Mouse (Mus musculus) limb, embryonic 10.5 days (tissue): ENCODE results near the gene Il13. TPM values are rescaled to one million over a fixed set of nuclear protein-coding genes. Genes with fewer than 3 reads are reported as not detected.

Experiments used
- DNase-seq: peaks from one replicate; pipeline ENCODE4 v3.0.0-alpha.2; 2017; ENCODE audit warnings: low spot score
- H3K27ac ChIP-seq: fragments of 300-500 bp; sonication (generic); 2 replicates; pipeline ENCODE4 v1.5.1; 2016; ENCODE audit warnings: mild to moderate bottlenecking
- H3K27me3 ChIP-seq: fragments of 300-500 bp; sonication (generic); 2 replicates; pipeline ENCODE4 v1.6.1; 2016; ENCODE audit warnings: low read depth, mild to moderate bottlenecking; ENCODE audit not compliant: poor library complexity, severe bottlenecking
- H3K36me3 ChIP-seq: fragments of 300-500 bp; sonication (generic); 2 replicates; pipeline ENCODE4 v1.6.1; 2016; ENCODE audit warnings: mild to moderate bottlenecking, moderate library complexity
- H3K4me1 ChIP-seq: fragments of 300-500 bp; sonication (generic); 2 replicates; pipeline ENCODE4 v1.6.1; 2016
- H3K4me3 ChIP-seq: fragments of 300-500 bp; sonication (generic); 2 replicates; pipeline ENCODE4 v1.5.1; 2016; ENCODE audit warnings: mild to moderate bottlenecking, moderate library complexity
- H3K9me3 ChIP-seq: fragments of 300-500 bp; sonication (generic); replicated peaks from 2 replicates; pipeline ENCODE4 v1.6.1; 2016; ENCODE audit warnings: mild to moderate bottlenecking
- WGBS: fragments of 180-500 bp; shearing (Covaris S2); methylation state at CpG from one replicate; pipeline ENCODE4 v1.1.7; 2016; 5-methylcytosine and 5-hydroxymethylcytosine counted together
- polyA plus RNA-seq: library from polyadenylated mRNA; unstranded; fragments of >200 nt; fragmentation: Nextera tagmentation; extraction: Ambion mirVana; gene quantifications from 2 replicates; pipeline ENCODE4 v1.2.1, GENCODE M21; 2016

Il13 gene
- polyA plus RNA-seq, 1 experiment from 2014 or later, result not detected

GRCm38 (mm10) chr11:53605609-53606008, 28.9 kb downstream of the Il13 start:
- no peak overlapping the region for H3K4me3 ChIP-seq
- peaks cover 9% of the 10 kb centered on the region; the same call in 1 of the 2 replicates for H3K4me1 ChIP-seq
- DNase-seq, result no peak
- WGBS, result 8% methylated on average over 12 of the region's 12 CpGs
- no peaks in the 10 kb centered on the region for H3K27me3 ChIP-seq
- peaks cover 13% of the 10 kb centered on the region for H3K36me3 ChIP-seq
- H3K27ac ChIP-seq, result no peak overlapping the region
- no peaks in the 10 kb centered on the region for H3K9me3 ChIP-seq

- 93% methylated on average over 3 of the region's 3 CpGs for WGBS
- DNase-seq, result no peak
- Histone ChIP-seq H3K9me3 (no peaks in the 10 kb centered on the region), H3K4me1 (peaks cover 9% of the 10 kb centered on the region; the same call in 1 of the 2 replicates), H3K27me3 (no peaks in the 10 kb centered on the region), H3K27ac (no peak overlapping the region), H3K4me3 (no peak overlapping the region), H3K36me3 (peaks cover 15% of the 10 kb centered on the region)
Observed at GRCm38 (mm10) chr11:53604983-53605382, 29.5 kb downstream of the Il13 start.

GRCm38 (mm10) chr11:53591116-53591515, 43.4 kb downstream of the Il13 start:
- WGBS, result 94% methylated on average over 5 of the region's 5 CpGs
- H3K27ac ChIP-seq, result no peak overlapping the region
- H3K4me3 ChIP-seq, result no peak overlapping the region
- no peaks in the 10 kb centered on the region for H3K9me3 ChIP-seq
- peaks cover 66% of the 10 kb centered on the region for H3K36me3 ChIP-seq
- no peaks in the 10 kb centered on the region for H3K27me3 ChIP-seq
- 0 out of 2 replicates have a peak, but pooled peaks cover 4% of the 10 kb centered on the region for H3K4me1 ChIP-seq
- no peak for DNase-seq

- no peak overlapping the region for H3K4me3 ChIP-seq
- H3K27ac ChIP-seq, result no peak overlapping the region
- no peaks in the 10 kb centered on the region for H3K27me3 ChIP-seq
- H3K4me1 ChIP-seq, result 0 out of 2 replicates have a peak, but pooled peaks cover 4% of the 10 kb centered on the region
- WGBS, result 43% methylated on average over 15 of the region's 15 CpGs
- no peaks in the 10 kb centered on the region for H3K9me3 ChIP-seq
- peak; percentile 75 for DNase-seq
- peaks cover 65% of the 10 kb centered on the region for H3K36me3 ChIP-seq
Observed at GRCm38 (mm10) chr11:53590368-53590768, 44.1 kb downstream of the Il13 start.

GRCm38 (mm10) chr11:53588279-53588678, 46.2 kb downstream of the Il13 start:
- H3K36me3 ChIP-seq, result peaks cover 61% of the 10 kb centered on the region
- no peak for DNase-seq
- no peaks in the 10 kb centered on the region for H3K27me3 ChIP-seq
- 0 out of 2 replicates have a peak, but pooled peaks cover 4% of the 10 kb centered on the region for H3K4me1 ChIP-seq
- no peaks in the 10 kb centered on the region for H3K9me3 ChIP-seq
- 89% methylated on average over 8 of the region's 8 CpGs for WGBS
- H3K4me3 ChIP-seq, result no peak overlapping the region
- no peak overlapping the region for H3K27ac ChIP-seq

GRCm38 (mm10) chr11:53585510-53585909, 49.0 kb downstream of the Il13 start:
- H3K36me3 ChIP-seq, result peaks cover 69% of the 10 kb centered on the region

GRCm38 (mm10) chr11:53584849-53585248, 49.7 kb downstream of the Il13 start:
- Histone ChIP-seq H3K36me3 (peaks cover 75% of the 10 kb centered on the region), H3K4me1 (0 out of 2 replicates have a peak, but pooled peaks cover 4% of the 10 kb centered on the region), H3K27me3 (no peaks in the 10 kb centered on the region), H3K9me3 (no peaks in the 10 kb centered on the region), H3K4me3 (no peak overlapping the region), H3K27ac (no peak overlapping the region)
- WGBS, result 75% methylated on average over 3 of the region's 3 CpGs
- peak; percentile 36 for DNase-seq

More at GRCm38 (mm10) chr11:53585510-53585909, 49.0 kb downstream of the Il13 start:
- DNase-seq, result no peak
- H3K27ac ChIP-seq, result no peak overlapping the region
- H3K27me3 ChIP-seq, result no peaks in the 10 kb centered on the region
- 0 out of 2 replicates have a peak, but pooled peaks cover 4% of the 10 kb centered on the region for H3K4me1 ChIP-seq
- WGBS, result 94% methylated on average over 6 of the region's 6 CpGs
- H3K4me3 ChIP-seq, result no peak overlapping the region
- H3K9me3 ChIP-seq, result no peaks in the 10 kb centered on the region

GRCm38 (mm10) chr11:53583151-53583550, 51.4 kb downstream of the Il13 start:
- H3K9me3 ChIP-seq, result no peaks in the 10 kb centered on the region
- DNase-seq, result no peak
- no peaks in the 10 kb centered on the region for H3K27me3 ChIP-seq
- H3K27ac ChIP-seq, result no peak overlapping the region
- H3K4me3 ChIP-seq, result no peak overlapping the region
- 85% methylated on average over 10 of the region's 10 CpGs for WGBS
- H3K4me1 ChIP-seq, result 0 out of 2 replicates have a peak, but pooled peaks cover 4% of the 10 kb centered on the region
- H3K36me3 ChIP-seq, result peaks cover 74% of the 10 kb centered on the region

Other genes starting within 250 kb of the Il13 start
- 0.51 TPM in 1 of 2 replicates, not detected in the other for gene Leap2, start 211.5 kb downstream of the Il13 start, polyA plus RNA-seq
- gene Uqcrq, start 203.9 kb downstream of the Il13 start, polyA plus RNA-seq, result 491 and 544 TPM in 2 replicates
- 0.66 and 0.79 TPM in 2 replicates for gene Gdf9, start 203.7 kb downstream of the Il13 start, polyA plus RNA-seq
- 0.08 and 0.14 TPM in 2 replicates for gene Gm10447, start 177.6 kb downstream of the Il13 start, polyA plus RNA-seq
- 1.8 and 3.9 TPM in 2 replicates for gene Shroom1, start 177.5 kb downstream of the Il13 start, polyA plus RNA-seq
- gene Gm9837, start 164.2 kb downstream of the Il13 start, polyA plus RNA-seq, result not detected in 2 replicates
- gene Gm9945, start 154.5 kb downstream of the Il13 start, polyA plus RNA-seq, result not detected in 2 replicates
- gene Sowaha, start 154.4 kb downstream of the Il13 start, polyA plus RNA-seq, result 0.13 and 0.51 TPM in 2 replicates
- gene Sept8, start 115.4 kb downstream of the Il13 start, polyA plus RNA-seq, result 18.6 and 22.8 TPM in 2 replicates
- 52.0 and 69.4 TPM in 2 replicates for gene Kif3a, start 67.3 kb downstream of the Il13 start, polyA plus RNA-seq
- gene Il4, start 16.0 kb downstream of the Il13 start, polyA plus RNA-seq, result 0.40 and 0.58 TPM in 2 replicates
- 24.2 and 28.1 TPM in 2 replicates for gene Rad50, start 72.6 kb upstream of the Il13 start, polyA plus RNA-seq
- gene Il5, start 86.1 kb upstream of the Il13 start, polyA plus RNA-seq, result not detected in 2 replicates
- 5.0 and 8.2 TPM in 2 replicates for gene Irf1, start 135.3 kb upstream of the Il13 start, polyA plus RNA-seq
- not detected in 2 replicates for gene Gm17334, start 138.5 kb upstream of the Il13 start, polyA plus RNA-seq
- gene Gm12216, start 224.6 kb upstream of the Il13 start, polyA plus RNA-seq, result 0.41 TPM in 1 of 2 replicates, not detected in the other